Mouse (Mus musculus): ENCODE data around the gene Plpp7.

Plpp7 gene

DNA sequence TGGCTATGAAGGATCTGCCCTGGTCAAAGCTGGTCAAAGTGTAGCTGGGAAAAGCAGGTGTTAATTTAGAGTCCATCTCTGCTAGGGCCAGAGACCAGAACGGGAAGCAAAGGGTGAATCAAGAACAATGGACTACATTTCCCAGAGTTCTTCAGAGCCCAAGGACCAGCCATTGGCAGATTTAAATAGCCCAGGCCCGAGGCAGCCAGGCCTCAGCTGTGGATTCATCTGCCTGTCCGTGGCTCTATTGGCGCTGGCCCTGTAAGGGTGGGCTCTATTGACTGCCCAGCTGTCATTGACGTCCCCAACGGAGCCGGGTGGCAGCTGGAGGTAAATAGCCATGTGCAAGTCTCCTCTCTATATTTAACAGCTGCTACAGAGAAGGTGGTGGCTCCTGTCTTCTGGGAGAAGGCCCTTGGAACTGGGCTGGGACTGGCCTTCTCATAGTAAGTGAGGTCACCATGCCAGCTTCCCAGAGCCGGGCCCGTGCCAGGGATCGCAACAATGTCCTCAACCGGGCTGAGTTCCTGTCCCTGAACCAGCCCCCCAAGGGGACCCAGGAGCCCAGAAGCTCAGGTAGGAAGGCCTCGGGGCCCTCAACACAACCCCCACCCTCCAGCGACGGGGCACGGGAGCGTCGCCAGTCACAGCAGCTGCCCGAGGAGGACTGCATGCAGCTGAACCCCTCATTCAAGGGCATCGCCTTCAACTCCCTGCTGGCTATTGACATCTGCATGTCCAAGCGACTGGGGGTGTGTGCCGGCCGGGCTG, at the start of gene Plpp7:
TSS of gene Plpp7 (plus strand) at position 178 of the 771 bp plus-strand sequence.
- in situ Hi-C loops (cut with MboI; ENCODE audit: low sequenced_read_pairs) = no loop called here

DNA sequence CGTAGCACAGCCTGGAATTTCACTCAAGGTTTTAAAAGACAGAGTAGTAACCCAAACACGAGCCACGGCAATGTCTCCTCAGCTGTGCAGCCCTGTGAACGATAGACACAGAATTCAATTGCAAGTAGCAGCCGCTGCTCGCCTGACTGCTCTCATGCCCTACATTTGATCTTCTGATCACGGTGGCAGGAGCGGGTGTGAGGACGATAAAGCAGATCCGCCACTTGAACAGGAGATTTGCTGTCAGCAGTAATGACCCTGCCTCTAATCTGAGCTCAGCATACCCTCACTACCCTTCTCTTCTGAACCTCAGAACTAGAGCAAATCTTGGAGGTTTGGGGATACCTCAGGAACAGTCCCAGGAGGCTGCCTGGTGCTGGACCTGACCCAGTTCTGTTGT, 49.3 kb upstream of the Plpp7 start:
- in situ Hi-C loops (cut with MboI; ENCODE audit: low sequenced_read_pairs) = no loop called here

DNA sequence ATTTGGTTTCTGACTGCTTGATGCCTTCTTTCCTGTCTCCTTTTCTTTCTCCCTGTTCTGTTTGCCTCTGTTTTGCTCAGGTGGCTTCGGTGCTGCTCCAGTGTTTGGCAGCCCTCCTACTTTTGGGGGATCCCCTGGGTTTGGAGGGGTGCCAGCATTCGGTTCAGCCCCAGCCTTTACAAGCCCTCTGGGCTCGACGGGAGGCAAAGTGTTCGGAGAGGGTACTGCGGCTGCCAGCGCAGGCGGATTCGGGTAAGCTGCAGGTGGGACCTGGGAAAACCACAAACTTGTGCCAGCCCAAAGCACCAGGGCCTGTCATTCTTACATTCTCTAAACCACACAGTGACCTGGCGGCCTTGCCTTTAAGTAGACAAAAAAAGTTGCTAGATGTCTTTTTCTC, 48.0 kb upstream of the Plpp7 start:
- in situ Hi-C loops (cut with MboI; ENCODE audit: low sequenced_read_pairs) = no loop called here

DNA sequence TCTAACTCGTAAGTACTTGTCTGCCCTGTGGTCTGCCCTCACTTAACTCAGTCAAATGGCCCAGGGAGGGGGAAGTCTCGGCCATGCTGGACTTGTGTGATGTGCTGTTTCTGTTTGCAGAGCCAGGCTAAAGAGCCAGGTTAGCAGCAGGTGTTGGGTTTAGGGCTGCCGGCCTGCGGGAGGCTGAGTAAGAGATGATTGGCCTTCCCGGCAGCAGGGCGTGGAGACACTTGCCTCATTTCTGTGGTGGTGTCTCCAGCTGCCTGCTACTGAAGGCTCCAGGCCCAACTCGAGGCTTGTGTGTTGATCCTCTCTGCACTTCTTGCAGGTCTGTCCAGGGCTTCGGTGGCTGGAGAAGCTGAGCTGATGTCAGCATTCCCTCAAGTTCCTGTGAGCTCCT, 43.5 kb upstream of the Plpp7 start:
- in situ Hi-C loops (cut with MboI; ENCODE audit: low sequenced_read_pairs) = no loop called here

DNA sequence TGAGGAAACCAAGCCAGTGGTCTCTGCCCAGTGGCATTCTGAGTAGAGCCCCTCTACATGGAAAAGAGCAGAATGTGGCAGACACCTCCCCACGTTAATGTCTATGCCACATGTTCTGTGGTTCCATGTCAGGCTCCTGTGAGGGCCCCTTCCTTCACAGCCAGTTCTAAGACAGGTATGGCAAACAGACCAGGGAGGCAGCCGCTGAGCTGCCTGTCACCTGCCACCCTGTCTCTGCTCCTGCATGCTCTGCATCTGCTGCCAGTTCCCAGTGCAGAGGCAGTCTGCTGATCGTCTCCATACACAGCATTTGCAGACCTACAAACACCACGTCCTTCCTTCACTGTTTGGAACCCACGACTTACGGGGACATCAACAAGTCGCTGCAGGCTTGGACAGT, 42.9 kb upstream of the Plpp7 start:
- in situ Hi-C loops (cut with MboI; ENCODE audit: low sequenced_read_pairs) = no loop called here

DNA sequence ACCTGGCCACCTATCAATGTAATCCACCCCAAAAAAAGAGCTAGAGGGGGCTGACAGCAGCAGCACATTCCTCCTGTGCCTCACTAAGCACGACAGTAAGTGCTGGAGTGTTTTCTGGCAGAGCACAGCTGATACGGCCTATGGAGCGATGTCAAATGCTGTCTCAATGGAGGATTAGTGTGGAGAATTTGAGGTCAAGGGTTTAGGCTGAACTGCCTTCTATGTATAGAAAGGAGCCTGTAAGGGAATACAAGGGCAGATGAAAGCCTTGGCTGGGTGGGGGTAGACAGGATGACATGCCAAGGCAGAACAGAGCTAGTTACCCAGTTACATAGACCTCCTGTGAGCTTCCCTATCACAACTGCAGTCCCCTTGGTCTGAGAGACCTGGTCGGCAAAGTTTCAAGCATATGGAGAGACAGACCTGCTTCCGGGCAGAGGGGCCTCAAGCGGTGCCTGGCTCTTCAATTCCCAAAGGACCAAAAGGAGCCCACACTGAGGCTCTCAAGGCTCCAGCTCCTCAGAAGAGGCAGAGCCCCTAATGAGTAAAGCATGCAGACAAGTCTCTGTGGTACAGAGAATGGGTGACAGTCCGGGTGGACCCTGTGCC, 39.9 kb upstream of the Plpp7 start:
- in situ Hi-C loops (cut with MboI; ENCODE audit: low sequenced_read_pairs) = no loop called here

DNA sequence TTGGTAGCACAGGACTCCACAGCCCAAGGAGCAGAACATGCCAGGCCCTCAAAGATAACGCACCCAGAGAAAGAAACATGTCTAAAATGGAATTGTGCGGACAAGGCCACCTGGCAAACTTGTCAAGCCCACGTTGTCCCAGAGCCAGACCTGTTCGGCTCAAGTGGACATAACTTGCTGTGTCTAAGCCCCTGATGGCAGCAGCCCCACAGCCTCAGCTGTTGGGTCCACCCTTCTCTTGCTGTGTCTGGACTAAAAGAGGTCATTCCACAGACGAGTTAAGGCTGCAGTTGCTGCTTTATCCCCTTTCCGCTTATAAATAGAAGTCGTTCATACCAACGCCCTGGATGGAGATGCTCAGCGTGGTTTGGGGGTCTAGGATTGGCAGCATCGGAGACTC, 38.8 kb upstream of the Plpp7 start:
- in situ Hi-C loops (cut with MboI; ENCODE audit: low sequenced_read_pairs) = no loop called here

DNA sequence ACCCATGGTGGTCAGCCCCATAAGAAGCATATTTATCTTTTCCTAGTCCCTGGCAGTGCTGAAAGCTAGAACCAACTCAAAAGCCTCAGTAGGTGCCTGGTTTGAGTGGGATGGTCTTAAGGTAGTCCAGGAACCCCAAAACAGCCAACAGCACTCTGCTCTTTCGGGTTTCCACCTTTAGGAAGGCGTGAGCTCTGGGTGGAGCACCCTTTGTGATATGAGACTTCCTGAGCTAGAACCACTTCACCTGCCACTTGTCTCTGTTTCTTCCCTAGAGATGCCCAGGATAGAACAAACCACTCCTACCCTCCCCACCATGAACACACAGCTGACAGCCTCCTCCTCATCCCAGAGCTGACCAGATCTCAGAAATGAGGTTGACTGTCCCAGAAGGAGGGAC, 38.0 kb upstream of the Plpp7 start:
- in situ Hi-C loops (cut with MboI; ENCODE audit: low sequenced_read_pairs) = no loop called here

DNA sequence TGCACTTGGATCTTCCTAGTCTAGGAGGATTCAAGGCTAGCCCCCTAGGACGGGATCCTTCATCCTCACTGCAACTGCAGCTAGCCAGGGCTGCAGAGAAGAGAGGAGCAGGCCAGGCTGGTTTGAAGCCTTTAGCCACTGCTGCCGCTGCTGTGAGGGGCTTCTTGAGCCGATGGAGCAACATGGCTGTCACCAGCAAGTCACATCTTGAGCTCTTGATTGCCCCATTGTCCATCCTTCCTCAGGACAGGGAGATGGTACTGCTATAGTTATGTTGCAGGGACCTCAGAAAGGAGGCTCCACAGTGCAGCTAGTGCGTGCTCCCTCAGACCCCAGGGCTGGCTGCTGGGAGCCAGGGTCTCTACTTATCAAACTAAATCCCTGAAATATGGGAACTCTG, 37.5 kb upstream of the Plpp7 start:
- in situ Hi-C loops (cut with MboI; ENCODE audit: low sequenced_read_pairs) = no loop called here

DNA sequence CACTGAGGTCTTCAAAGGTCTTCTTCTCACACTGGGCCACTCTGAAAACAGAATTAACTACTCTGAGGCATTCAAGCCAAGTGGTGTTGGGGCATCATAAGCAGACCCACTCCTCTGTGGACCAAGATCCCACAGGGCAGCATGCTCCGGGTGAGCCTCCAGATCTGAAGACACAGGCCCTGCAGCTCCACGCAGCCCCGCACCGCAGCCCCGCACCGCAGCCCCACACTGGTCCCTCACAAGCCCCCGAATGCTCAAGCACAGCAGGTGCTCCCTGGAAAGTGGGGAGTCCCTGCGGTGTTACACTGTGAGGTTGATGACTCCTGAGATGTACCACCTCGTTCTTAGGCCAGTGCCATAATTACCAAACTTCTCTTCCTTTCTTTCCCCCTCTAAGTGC, 37.1 kb upstream of the Plpp7 start:
- in situ Hi-C loops (cut with MboI; ENCODE audit: low sequenced_read_pairs) = no loop called here

DNA sequence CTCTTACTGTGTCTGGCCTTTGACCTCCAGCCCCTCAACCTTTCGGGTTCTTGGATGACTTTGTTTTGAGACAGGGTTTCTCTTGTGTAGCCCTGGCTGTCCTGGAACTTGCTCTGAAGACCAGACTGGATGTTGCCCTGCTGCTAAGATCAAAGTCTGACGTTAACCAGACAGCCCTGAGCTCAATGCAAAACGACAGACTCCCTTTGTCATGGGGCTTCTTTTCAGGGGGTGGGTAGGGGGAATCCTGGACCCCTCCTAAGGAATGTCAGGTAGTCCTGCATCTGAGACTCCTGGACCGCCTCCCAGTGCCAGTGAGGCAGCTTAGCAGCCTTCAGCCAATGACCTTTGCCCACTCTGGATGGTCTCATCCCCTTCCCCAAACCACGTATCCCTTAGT, 36.6 kb upstream of the Plpp7 start:
- in situ Hi-C loops (cut with MboI; ENCODE audit: low sequenced_read_pairs) = no loop called here

DNA sequence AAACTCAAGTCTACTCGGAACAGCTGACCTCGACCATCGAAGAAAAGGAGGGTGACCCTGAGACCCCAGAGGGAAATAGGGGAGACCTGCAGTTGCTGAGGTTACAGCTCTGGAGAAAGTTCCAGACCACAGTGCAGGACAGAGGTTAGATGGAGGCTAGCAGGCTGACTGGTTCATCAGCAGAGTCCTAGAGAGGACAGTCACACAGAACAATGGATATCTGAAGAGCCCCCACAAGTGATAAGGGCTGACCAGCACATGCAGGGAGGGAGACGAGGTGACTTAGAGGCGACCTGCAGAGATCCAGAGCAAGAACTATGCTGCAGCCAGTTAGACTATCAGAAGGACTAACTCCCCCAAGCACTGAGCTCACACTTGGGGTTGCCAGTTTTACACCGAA, 35.7 kb upstream of the Plpp7 start:
- in situ Hi-C loops (cut with MboI; ENCODE audit: low sequenced_read_pairs) = no loop called here

DNA sequence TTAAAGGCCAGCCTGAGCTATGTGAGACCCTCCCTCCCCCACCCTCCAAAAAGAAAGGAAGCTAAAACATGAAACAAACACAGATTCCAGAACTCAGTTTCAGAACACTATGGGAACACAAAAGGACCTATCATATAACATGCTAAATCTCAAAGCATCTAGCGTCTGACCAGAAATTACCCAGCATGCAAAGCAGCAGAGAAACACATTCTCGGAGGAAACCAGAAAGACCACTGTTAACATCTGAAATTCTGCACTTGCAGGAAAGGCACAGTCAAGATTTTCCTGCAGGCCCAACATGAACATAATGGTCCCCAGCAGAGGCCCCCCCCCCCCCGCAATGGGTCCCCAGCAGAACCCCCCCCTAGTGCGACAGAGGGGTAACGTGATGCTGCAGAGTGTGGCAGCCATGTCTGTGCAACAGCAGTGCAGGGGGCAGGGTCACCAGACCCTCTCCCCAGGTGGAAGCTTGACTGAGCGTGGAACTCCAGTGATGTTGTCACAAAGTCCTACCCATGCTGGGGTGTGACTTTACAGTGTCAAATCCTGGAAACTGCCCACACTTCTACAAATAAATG, 35.0 kb upstream of the Plpp7 start:
- in situ Hi-C loops (cut with MboI; ENCODE audit: low sequenced_read_pairs) = no loop called here

DNA sequence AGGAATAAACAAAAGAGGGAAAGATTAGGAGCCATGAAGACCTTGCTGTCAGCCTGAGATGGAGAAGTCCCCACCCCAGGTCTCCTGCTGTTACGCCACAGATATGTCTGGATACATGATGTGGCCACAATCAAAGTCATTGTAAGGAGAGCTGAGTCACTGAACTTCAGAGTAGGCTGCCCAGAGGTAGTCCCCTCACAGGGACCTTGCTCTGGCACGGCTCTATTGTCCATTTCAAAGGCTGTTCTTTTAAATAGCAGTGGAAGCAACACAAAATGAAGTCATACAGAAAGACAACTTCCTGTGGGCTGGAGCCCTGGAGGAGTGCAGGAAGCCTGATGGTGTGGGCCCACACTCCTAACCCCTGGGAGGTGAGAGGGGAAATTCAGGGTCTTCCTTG, 34.1 kb upstream of the Plpp7 start:
- in situ Hi-C loops (cut with MboI; ENCODE audit: low sequenced_read_pairs) = no loop called here

DNA sequence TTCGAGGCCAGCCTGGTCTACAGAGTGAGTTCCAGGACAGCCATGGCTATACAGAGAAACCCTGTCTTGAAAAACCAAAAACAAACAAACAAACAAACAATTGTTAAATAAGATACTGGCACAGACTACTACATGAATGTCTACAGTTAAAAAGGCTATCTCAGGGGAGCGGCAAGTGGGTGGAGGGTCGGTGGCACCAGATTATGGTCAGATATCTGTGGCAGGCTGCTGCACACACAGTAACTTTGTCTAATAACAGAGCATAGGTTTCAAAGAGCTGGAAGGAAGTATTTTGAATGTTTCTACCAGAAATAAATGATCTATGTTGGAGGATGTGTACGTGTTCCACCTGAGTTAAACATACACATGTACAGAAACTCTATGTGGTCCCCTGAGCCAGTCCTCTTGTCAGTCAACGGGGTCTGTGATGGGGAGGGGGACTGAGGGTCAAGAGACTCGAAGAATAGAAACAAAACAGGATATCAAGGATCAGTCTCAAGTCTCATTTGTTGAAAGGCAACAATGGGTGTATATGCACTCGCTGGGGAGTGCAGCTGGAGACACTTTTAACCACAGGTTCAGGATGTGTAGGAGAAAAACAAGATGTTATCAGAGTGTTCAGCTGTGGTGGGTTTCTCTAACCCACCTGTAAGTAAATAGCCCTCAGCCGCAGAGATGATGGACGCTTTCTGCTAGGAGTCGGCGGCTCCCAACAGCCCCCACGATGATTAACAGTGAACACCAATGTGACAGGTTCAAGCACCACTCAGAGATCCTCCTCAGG, 33.4 kb upstream of the Plpp7 start:
- in situ Hi-C loops (cut with MboI; ENCODE audit: low sequenced_read_pairs) = no loop called here

DNA sequence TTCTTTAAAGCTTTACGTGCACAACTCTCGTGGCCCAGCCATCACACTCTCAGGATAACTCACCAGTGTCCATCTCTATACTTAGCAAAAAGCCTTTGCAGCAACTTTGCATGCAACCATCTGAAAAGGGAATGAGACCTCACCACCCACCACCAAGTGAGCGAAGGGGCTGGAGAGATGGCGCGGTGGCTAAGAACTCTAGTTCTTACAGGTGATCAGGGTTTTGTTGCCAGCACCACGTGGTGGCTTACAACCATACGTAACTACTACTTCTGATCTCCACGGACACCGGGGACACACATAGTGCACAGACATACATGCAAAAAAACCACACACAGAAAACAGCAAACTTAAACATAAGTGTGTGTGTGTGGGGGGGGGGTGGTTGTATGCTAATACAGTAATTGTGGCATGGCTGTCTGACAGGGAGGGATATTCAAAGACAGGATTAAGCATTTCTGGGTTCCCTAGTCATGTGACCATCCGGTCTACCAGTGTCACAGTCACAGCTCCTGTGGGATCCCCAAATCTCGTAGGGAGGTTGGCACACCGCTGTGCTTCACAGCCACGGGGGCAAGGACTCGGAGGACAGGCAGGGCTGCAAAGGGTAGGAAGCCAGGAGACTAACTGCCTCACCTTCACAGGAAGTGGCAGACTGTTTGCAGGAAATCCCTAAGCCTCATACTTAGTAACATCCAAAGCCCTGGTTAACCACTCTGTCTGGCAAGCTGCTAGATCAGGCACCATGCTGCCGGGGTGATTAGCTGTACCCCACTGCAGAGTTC, 32.5 kb upstream of the Plpp7 start:
- in situ Hi-C loops (cut with MboI; ENCODE audit: low sequenced_read_pairs) = no loop called here

DNA sequence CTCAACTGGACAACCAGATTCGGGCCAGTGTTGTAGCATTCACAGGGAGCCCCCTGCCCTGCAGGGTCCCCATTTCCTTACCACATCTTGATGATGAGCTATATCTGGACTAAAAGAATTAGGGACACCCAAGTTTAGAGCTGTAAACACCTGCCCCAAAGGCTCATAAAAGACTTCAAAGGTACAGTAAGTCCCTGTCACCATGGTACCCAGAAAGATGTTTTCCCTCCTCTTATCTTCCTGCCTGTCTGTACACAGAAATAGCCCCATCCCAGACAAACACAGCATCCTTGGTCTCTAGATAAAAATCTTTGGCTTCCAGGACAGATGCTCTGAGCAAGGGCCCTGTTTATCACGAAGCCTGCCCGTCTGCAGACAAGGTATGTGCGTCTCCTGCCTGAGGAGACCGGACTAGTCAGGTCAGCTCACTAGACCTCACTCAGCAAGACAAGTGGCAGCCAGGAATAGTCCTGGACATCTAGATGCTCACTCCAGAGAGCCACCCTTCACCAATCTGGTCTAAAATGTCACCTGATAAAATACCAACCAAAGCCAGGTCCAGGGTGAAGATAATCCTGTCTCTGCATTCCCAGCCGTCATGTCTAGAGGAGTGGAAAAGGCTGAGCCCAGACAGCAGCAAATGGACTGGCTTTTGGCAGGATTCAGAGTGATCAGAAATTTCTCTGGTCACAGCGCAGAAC, 31.7 kb upstream of the Plpp7 start:
- in situ Hi-C loops (cut with MboI; ENCODE audit: low sequenced_read_pairs) = no loop called here

DNA sequence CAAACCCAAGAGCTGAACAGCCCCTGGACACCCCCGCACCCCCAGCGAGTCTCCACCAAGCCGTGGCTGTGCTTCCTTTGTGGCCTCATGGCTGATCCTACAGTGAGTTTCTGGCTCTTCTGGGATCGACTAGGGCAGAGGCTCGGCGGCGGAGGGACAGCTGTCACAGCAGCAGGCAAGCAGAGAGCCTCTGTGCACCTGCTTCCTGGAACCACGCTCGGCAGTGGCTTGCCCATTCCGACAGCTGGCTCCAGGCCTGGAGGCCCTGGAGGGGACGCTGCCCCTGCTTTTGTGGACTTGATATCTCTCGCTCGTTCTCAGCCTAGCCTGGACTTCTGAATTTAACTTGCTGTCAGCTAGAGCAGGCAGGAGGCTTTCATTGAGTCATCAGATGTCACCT, 30.4 kb upstream of the Plpp7 start:
- in situ Hi-C loops (cut with MboI; ENCODE audit: low sequenced_read_pairs) = no loop called here

DNA sequence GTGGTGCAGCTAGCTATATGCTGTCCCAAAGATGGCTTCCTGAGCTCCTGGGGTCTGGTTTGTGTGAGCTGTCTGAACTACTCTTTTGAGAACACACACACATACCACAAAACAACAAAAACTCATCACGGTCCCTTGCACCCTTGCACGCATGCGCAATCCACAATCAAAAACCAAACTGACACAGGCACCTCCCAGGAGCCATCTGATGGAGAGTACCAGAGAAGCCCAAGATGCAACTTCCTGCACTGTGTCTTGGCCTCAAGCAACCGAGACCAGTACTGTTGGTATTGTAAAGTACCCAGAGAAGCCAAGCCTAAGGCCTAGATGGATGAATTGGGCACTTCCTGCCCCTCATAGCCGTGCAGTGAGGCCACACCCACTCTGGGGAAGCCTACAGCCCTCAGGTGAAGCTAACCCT, 29.9 kb upstream of the Plpp7 start:
- in situ Hi-C loops (cut with MboI; ENCODE audit: low sequenced_read_pairs) = no loop called here

DNA sequence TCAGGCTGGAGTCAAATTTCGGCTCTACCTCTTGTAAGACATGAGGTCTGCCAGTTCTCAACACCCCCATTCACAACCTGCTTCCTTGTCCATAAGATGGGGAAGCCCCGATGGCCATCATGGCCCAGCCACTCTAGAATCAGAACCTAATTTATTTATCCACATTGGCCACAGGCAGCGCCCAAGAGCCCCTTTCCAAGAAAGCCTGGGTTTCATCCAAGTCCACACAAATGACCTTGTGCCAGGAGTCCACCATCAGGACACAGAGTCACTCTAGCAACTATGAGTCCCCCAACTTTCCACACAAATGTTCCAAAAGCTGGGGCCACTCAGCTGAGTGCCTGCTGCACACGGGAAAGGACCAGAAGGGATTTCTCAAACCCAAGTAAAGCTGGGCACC, 29.3 kb upstream of the Plpp7 start:
- in situ Hi-C loops (cut with MboI; ENCODE audit: low sequenced_read_pairs) = no loop called here

Measured in CH12F3 (cell line).